Mouse (Mus musculus) cerebellum, adult 2 months (tissue): Measurements from ENCODE around the gene Map3k7. TPM values are rescaled to one million over a fixed set of nuclear protein-coding genes. Genes with fewer than 3 reads are reported as not detected.

ENCODE experiments used
- DNase-seq, 2 experiments: peaks; one replicate each; pipeline ENCODE4 v3.0.0; 2021
- H3K27ac ChIP-seq: fragments of 200-500 bp; 2 replicates; pipeline ENCODE4 v1.5.1; 2012; ENCODE audit warnings: low read length, control low read depth, inconsistent platforms; ENCODE audit not compliant: insufficient read depth
- H3K27me3 ChIP-seq: fragments of 200-500 bp; 2 replicates; pipeline ENCODE4 v1.6.1; 2012; ENCODE audit warnings: inconsistent platforms, mild to moderate bottlenecking, low read length, moderate library complexity; ENCODE audit not compliant: control insufficient read depth, insufficient read depth
- H3K4me1 ChIP-seq: fragments of 200-500 bp; 2 replicates; pipeline ENCODE4 v1.6.1; 2011; ENCODE audit warnings: low read length; ENCODE audit not compliant: control insufficient read depth, insufficient read depth
- H3K4me3 ChIP-seq: fragments of 200-500 bp; replicated peaks from 2 replicates; pipeline ENCODE3; 2011; ENCODE audit warnings: mild to moderate bottlenecking, low read depth, low read length, control low read depth; ENCODE audit not compliant: insufficient read depth
- CTCF ChIP-seq: fragments of 200-500 bp; IDR thresholded peaks from 2 replicates; pipeline ENCODE4 v1.5.1; 2011; ENCODE audit warnings: low read depth, mild to moderate bottlenecking, control low read depth, low read length, moderate library complexity, borderline replicate concordance; ENCODE audit not compliant: insufficient read depth
- POLR2A ChIP-seq: fragments of 200-500 bp; IDR thresholded peaks from 2 replicates; pipeline ENCODE4 v1.6.1; 2011; ENCODE audit warnings: low read length, control low read depth, borderline replicate concordance; ENCODE audit not compliant: insufficient read depth
- WGBS: fragments of 180-500 bp; shearing (Covaris S2); methylation state at CpG from one replicate; pipeline ENCODE4 v1.1.7; 2018; 5-methylcytosine and 5-hydroxymethylcytosine counted together
- polyA plus RNA-seq: library from polyadenylated mRNA; depleted of rRNA; stranded (reverse); fragments of >200 nt; gene quantifications from 2 replicates; pipeline ENCODE4 v1.2.3, GENCODE M21; 2012

Map3k7 gene
- polyA plus RNA-seq, 1 experiment: 38.7 TPM

DNA sequence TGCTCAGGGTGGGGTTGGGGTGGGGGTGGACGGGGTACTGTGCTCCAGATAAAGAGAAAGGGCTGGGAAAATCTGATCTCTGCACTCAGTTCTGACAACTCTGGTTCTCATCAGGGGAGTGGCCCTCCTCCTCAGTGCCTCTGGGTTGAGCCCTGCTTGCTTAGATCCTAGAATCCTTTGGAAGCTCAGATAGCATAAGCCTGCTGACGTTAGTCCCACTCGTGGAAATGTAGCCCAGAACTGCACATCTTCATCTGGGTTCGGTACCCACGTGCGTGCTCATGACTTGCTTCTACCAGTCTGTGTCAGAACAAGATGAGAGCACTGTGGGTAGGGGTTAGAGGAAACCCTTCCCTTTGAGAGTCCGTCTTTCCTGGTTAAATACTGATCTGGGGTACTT is 92.5 kb downstream of the Map3k7 start:
- H3K4me1 ChIP-seq: no peaks in the 10 kb centered on the region
- no peaks in the 10 kb centered on the region for H3K27me3 ChIP-seq
- TF ChIP-seq POLR2A: no peak
- no peak for TF ChIP-seq CTCF
- WGBS: 81% methylated on average over 7 of the region's 7 CpGs
- no peak for DNase-seq
- no peak overlapping the region for H3K27ac ChIP-seq
- no peak overlapping the region for H3K4me3 ChIP-seq

- 38% methylated on average over 5 of the region's 5 CpGs for WGBS
- peak; percentile 17 to 40 for DNase-seq
- TF ChIP-seq CTCF (peak; percentile 60), POLR2A (no peak)
- Histone ChIP-seq H3K27me3 (no peaks in the 10 kb centered on the region), H3K27ac (no peak overlapping the region), H3K4me1 (no peaks in the 10 kb centered on the region), H3K4me3 (no peak overlapping the region)
Observed at GRCm38 (mm10) chr4:32057102-32057501, 93.2 kb downstream of the Map3k7 start.

- no peak overlapping the region for H3K4me3 ChIP-seq
- no peak for DNase-seq
- no peak overlapping the region for H3K27ac ChIP-seq
- H3K4me1 ChIP-seq: no peaks in the 10 kb centered on the region
- no peaks in the 10 kb centered on the region for H3K27me3 ChIP-seq
- TF ChIP-seq CTCF (no peak), POLR2A (no peak)
- WGBS: 98% methylated on average over 4 of the region's 4 CpGs
Observed at GRCm38 (mm10) chr4:32060686-32061085, 96.8 kb downstream of the Map3k7 start.

GRCm38 (mm10) chr4:32062381-32063059 is 98.6 kb downstream of the Map3k7 start:
- H3K27me3 ChIP-seq: no peaks in the 10 kb centered on the region
- TF ChIP-seq CTCF: no peak
- TF ChIP-seq POLR2A: no peak
- no peak for DNase-seq
- H3K27ac ChIP-seq: no peak overlapping the region
- no peaks in the 10 kb centered on the region for H3K4me1 ChIP-seq
- 55% methylated on average over 4 of the region's 4 CpGs for WGBS
- no peak overlapping the region for H3K4me3 ChIP-seq

- TF ChIP-seq POLR2A: no peak
- TF ChIP-seq CTCF: no peak
- no peaks in the 10 kb centered on the region for H3K27me3 ChIP-seq
- 72% methylated on average over 3 of the region's 3 CpGs for WGBS
- no peak for DNase-seq
- H3K4me1 ChIP-seq: no peaks in the 10 kb centered on the region
- no peak overlapping the region for H3K4me3 ChIP-seq
- no peak overlapping the region for H3K27ac ChIP-seq
Observed at GRCm38 (mm10) chr4:32063291-32063690, 99.4 kb downstream of the Map3k7 start.
